In genomic region chr2:168128211-168128859, GRCm38 (mm10) we compare ENCODE assay signal across 8 mouse cellular contexts. TPM values are rescaled to one million over a fixed set of nuclear protein-coding genes. Genes with fewer than 3 reads are reported as not detected.
DNase-seq lines count a peak whose midpoint lies in the region; ATAC-seq and TF ChIP-seq lines count a peak whose summit lies in the region.

No protein-coding gene starts in this region.

- H3K4me3 ChIP-seq in cortical plate, adult 2 months (ENCODE audit: insufficient read depth, low read length) = no peak overlapping the region

- DNase-seq in ZHBTc4 (ENCODE audit: low read depth, low spot score) = peak; percentile 98
- DNase-seq in gastrocnemius, postnatal 10 days = peak; percentile 89
- DNase-seq in induced T-regulatory cell, adult 2 months (ENCODE audit: low read depth) = peak; percentile 79
- peak; percentile 74 to 80 for DNase-seq in left cerebral cortex, adult 8-10 months (ENCODE audit: low spot score in 2 of 2)
- peak; percentile 94 for DNase-seq in right cerebral cortex, postnatal 14 days
- DNase-seq in urinary bladder, postnatal 25 days (ENCODE audit: low spot score) = peak; percentile 77

- H3K4me1 ChIP-seq in cortical plate, adult 2 months (ENCODE audit: control insufficient read depth, insufficient read depth, low read length) = peaks cover 2% of the 10 kb centered on the region; the same call in 1 of the 2 replicates

- TF ChIP-seq CTCF in cortical plate, adult 2 months (IDR thresholded peaks at IDR 0.05; ENCODE audit: extremely low read depth, insufficient read depth, low read length) = peak; percentile 46

- no peak overlapping the region for H3K27ac ChIP-seq in cortical plate, adult 2 months (ENCODE audit: insufficient read depth, low read length)

- peak; percentile 99 for ATAC-seq in megakaryocyte progenitor cell, adult 5-6 weeks (replicated peaks; ENCODE audit: poor library complexity)

- no peak for TF ChIP-seq POLR2A in cortical plate, adult 2 months (IDR thresholded peaks at IDR 0.05; ENCODE audit: extremely low read depth, insufficient read depth, low read length)

RNA-seq across cellular contexts. Expression of gene Pard6b, which starts 47.5 kb away (rescaled TPM):
- polyA plus RNA-seq in cortical plate, adult 2 months (2012; rRNA removed) = 3.3 and 3.6 TPM in 2 replicates
- under 1 TPM; 0.85 to 0.93 TPM for total RNA-seq in gastrocnemius, postnatal 10 days (2021)
- total RNA-seq in left cerebral cortex, adult 8-10 months (2022) = 1 to 10 TPM; 4.7 to 6.5 (median 5.8) TPM
- total RNA-seq in megakaryocyte progenitor cell, adult 5-6 weeks (2015) = 0.07 and 0.42 TPM in 2 replicates
- total RNA-seq in megakaryocyte progenitor cell, adult 5-6 weeks (2017) = 0.25 and 0.78 TPM in 2 replicates
